Mouse (Mus musculus) neutrophil, adult 5-6 weeks (primary cell): ENCODE results near the gene Cdk1. TPM values are rescaled to one million over a fixed set of nuclear protein-coding genes. Genes with fewer than 3 reads are reported as not detected.
"Not testable (repeated sequence)": the region's sequence is repeated elsewhere in the genome, so short reads cannot be mapped to it uniquely, and the experiment has no call there.

Experiments used
- ATAC-seq: fragments of 151-379, 151-347 bp; 2 replicates; pipeline ENCODE4 v1.8.0; 2017; ENCODE audit warnings: mild to moderate bottlenecking, moderate TSS enrichment; ENCODE audit not compliant: insufficient number of reproducible peaks, poor library complexity, low FRiP score, severe bottlenecking; ENCODE audit errors: extremely low read depth
- total RNA-seq: library from RNA; stranded (forward); fragments of 200-1000 nt; gene quantifications from 2 replicates; pipeline ENCODE4 v1.2.3, GENCODE M21; 2017

Gene Cdk1
- 0.23 and 0.86 TPM in 2 replicates for total RNA-seq

GRCm38 (mm10) chr10:69352212-69353085 lies at the start of gene Cdk1:
Gene Cdk1 (minus strand): TSS chr10:69352938.
- ATAC-seq: peak; percentile 90

- ATAC-seq: no peak
Observed at GRCm38 (mm10) chr10:69399814-69400385, 47.2 kb upstream of the Cdk1 start.

GRCm38 (mm10) chr10:69398763-69399590 lies 46.2 kb upstream of the Cdk1 start, which contains the start of gene Ank3:
Gene Ank3 (plus strand): TSS chr10:69398773.
- ATAC-seq: 0 out of 2 replicates have a peak, but pooled peaks have one; percentile 16

GRCm38 (mm10) chr10:69398197-69398762 lies 45.5 kb upstream of the Cdk1 start:
- no peak for ATAC-seq

- no peak for ATAC-seq
Observed at GRCm38 (mm10) chr10:69389511-69389910, 36.8 kb upstream of the Cdk1 start.

- ATAC-seq: no peak
Observed at GRCm38 (mm10) chr10:69386767-69387166, 34.0 kb upstream of the Cdk1 start.

GRCm38 (mm10) chr10:69385136-69385535 lies 32.4 kb upstream of the Cdk1 start:
- ATAC-seq: no peak

- no peak for ATAC-seq
Observed at GRCm38 (mm10) chr10:69384640-69385039, 31.9 kb upstream of the Cdk1 start.

GRCm38 (mm10) chr10:69383186-69383585 lies 30.4 kb upstream of the Cdk1 start:
- no peak for ATAC-seq

- ATAC-seq: no peak
Observed at GRCm38 (mm10) chr10:69375154-69375553, 22.4 kb upstream of the Cdk1 start.

- no peak for ATAC-seq
Observed at GRCm38 (mm10) chr10:69373796-69374550, 21.2 kb upstream of the Cdk1 start.

GRCm38 (mm10) chr10:69372061-69372460 lies 19.3 kb upstream of the Cdk1 start:
- no peak for ATAC-seq

- ATAC-seq: no peak
Observed at GRCm38 (mm10) chr10:69371441-69371840, 18.7 kb upstream of the Cdk1 start.

- no peak for ATAC-seq
Observed at GRCm38 (mm10) chr10:69369321-69369720, 16.6 kb upstream of the Cdk1 start.

- ATAC-seq: no peak
Observed at GRCm38 (mm10) chr10:69366877-69367387, 14.2 kb upstream of the Cdk1 start.

- no peak for ATAC-seq
Observed at GRCm38 (mm10) chr10:69366208-69366607, 13.5 kb upstream of the Cdk1 start.

- ATAC-seq: no peak
Observed at GRCm38 (mm10) chr10:69359666-69360065, 6.9 kb upstream of the Cdk1 start.

- ATAC-seq: not testable (repeated sequence)
Observed at GRCm38 (mm10) chr10:69353086-69353479, 345 bp upstream of the Cdk1 start.
